Mouse (Mus musculus): Measurements from ENCODE around the gene Mpv17l2.

- TF ChIP-seq CTCF (IDR thresholded peaks at IDR 0.05; ENCODE audit: borderline replicate concordance, extremely low read depth, insufficient read depth, insufficient read length) = no peak
- TF ChIP-seq POLR2A (IDR thresholded peaks at IDR 0.05; ENCODE audit: borderline replicate concordance, extremely low read depth, insufficient read depth, insufficient read length, poor library complexity, severe bottlenecking) = no peak
Observed at GRCm38 (mm10) chr8:70768956-70769355, 8.2 kb upstream of the Mpv17l2 start.

Data from brain, embryonic 14.5 days (tissue).